Mouse (Mus musculus) gastrocnemius, adult 18-20 months (tissue): ENCODE measurements around the gene Gm38655. TPM values are rescaled to one million over a fixed set of nuclear protein-coding genes. Genes with fewer than 3 reads are reported as not detected.
"Not testable (repeated sequence)": the region's sequence is repeated elsewhere in the genome, so short reads cannot be mapped to it uniquely, and the experiment has no call there.

Source experiments
- DNase-seq: peaks from one replicate; pipeline ENCODE4 v3.0.0; 2021; ENCODE audit warnings: low spot score
- total RNA-seq, 2 experiments: library from RNA; stranded (reverse); gene quantifications; 2 replicates each; pipeline ENCODE4 v1.2.3; 2021

Gm38655 gene
- total RNA-seq, 2 experiments from 2014 or later = not detected

DNA sequence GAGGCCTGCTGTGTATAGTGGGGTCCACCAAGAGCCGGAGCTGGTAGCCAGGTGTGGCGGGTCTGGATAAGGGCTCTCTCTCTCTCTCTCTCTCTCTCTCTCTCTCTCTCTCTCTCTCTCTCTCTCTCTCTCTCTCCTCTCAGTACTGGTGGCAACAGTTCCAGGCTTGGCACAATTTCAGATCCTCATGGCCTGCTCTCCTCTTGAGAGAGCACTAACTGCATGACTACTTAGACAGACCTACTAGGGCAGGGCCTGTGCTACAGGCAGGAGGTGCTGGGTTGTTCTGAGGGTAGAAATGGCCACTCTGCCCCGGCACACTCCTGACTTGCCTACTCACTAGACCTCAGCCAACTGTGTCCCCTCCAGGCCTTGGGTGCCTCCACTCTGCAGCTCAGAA, 2.7 kb downstream of the Gm38655 start:
- no peak for DNase-seq

DNA sequence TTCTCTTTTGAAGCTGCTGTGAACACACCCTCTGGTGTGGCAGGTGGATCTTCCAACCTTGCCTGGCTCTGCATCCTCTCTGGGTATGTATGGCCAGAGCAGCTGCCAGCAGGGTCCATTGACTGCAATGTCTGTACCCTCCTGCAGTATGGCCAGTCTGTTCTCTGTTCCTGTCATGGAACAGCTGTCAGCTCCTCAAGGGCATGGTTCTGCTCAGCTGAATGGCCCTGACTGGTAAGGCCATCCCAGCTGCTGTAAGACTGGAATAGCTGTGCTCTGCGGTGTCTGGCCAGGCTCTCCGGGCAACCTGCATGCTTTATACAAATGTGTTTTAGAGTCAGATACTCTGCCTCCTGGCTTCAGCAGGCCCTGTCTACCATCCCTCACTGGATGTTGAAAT, 5.6 kb downstream of the Gm38655 start:
- DNase-seq = no peak

DNA sequence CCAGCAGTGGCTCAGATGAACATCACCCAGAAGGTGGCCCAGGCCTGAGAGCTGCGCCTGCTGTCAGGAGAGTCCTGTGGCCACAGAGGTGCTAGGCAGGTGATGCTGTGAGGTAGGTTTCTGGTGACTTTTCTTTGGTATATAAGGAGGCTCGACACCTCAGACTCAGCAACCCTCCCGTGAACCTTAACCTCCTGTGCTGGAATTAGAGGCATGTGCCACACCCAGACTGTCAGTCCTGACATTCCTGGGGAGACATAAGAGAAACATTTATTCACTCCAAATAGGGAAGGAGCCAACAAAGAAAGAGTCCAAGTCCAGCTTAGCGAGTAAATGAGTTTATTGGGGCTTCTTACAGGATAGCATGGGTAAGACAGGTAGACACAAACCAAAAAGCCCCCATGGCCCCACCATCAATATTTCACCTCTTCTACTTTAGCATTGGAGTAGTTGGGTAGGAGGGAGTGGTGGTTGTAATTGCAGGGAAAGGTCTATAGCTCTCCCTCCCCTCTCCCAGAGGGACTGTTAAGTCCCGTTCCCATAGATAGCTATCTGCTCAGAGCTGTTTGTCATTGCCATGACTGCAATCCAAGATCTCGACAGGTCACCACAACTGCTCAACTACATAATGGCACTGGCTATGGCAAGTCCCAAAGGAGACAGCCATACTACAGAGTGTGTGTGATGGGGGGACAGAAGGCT, 9.2 kb downstream of the Gm38655 start:
- DNase-seq = no peak

DNA sequence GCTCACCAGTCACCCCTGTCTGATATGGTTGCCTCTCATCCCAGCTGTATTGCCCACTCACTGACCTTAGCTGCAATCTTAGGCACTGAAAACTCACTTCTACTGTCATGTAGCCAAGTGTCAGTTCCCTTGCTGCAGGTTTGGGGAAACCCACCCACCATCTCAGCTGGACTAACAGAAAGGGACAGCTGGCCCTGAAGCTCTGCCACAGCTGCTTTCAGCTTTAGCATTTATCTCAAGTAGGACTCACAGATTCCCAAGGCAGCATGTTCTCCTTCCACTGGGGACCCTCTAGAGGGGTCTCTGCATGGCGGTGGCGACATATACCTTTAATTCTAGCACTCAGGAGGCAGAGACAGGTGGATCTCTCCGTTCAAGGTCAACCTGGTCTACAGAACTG, 10.5 kb downstream of the Gm38655 start:
- DNase-seq = no peak

DNA sequence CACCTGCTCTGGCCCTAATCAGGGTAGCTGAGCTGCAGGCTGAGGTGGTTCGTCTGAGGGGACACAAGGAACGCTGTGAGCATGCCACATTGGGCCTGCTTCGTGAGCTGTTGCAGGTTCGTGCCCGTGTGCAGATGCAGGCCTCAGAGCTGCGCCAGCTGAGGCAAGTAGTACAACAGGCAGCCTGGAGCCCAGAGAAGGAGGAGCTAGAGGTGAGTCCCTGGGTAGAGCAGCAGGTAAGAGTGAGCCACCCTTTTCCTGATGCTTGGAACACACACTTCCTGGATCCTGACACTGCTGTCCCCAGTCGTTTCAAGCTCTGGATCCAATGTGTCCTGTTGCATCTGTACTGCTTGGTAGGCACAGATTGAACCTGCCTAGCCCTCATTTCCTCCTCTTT, 11.9 kb downstream of the Gm38655 start:
- DNase-seq = no peak

DNA sequence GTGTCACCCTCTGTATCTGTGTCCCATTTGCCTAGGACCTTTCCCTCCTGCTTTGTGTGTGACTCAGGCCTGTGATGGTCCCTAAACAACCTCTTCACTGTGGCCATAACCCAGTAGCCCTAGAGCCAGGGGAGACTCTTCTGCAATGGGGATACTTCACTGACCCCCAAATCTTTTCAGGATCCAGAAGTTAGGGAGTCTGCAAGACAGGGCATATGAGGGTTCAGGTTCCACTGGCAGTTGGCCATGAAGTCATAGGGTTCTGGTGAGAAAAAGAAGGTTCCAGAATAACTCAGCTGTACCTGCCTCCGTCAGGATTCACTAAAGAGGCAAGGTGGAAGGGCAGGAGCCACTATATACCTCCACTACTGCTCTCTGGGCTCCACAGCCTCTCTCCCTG, 13.1 kb downstream of the Gm38655 start, which contains the start of gene Ccdc154:
TSS of gene Ccdc154 (plus strand) at position 301 of the 400 bp plus-strand sequence.
- DNase-seq = no peak

DNA sequence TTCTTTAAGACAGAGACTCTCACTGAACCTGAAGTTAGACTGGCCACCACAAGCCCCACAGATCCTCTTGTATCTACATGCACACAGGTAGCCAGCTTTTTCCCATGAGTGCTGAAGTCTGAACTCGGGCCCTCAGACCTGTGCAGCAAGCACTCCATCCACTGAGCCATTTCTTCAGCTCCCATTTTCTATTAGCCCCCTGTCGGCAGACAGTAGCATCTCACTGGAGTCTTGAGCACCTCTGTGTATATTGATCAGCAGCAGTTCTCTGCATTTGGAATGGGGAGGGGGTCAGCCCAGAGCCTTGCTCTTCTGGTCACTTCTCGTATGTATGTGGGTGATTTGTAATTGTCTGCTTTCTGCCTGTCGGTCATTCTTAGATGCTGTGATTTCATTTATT, 35.3 kb downstream of the Gm38655 start:
- no peak for DNase-seq

DNA sequence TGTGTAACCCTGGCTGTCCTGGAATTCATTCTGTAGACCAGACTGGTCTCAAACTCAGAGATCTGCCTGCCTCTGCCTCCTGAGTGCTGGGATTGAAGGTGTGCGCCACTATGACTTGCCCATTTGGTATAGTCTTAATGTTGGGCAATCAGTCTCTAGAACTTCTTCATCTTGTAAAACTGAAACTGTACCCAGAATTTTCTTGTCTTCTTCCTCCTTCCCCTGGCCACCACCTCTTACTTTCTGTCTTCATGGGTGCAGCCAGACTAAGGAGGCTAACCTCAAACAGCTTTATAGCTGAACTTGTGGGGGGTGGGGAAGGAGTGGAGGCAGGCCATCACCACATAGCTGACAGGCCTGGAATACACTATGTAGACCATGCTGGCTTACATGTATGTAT, 36.5 kb downstream of the Gm38655 start:
- DNase-seq = no peak

DNA sequence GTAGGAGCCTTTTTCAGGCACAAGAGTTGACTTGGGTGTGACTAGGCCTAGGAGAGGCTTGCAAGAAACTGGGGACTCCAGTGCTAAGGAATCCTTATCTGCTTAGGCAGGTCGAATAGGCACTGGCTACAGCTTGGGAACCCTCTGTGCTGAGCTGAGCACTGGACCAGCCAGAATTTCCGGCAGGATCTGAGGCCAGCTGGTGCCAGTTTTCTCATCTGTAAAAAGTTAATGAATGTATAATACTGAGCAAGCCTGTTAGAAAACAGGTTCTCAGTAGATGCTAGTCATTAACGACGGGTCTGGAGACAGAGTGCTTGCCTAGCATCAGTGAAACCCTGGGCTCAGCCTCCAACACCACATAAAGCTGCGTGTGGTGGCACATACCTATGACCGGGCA, 39.6 kb downstream of the Gm38655 start:
- no peak for DNase-seq

DNA sequence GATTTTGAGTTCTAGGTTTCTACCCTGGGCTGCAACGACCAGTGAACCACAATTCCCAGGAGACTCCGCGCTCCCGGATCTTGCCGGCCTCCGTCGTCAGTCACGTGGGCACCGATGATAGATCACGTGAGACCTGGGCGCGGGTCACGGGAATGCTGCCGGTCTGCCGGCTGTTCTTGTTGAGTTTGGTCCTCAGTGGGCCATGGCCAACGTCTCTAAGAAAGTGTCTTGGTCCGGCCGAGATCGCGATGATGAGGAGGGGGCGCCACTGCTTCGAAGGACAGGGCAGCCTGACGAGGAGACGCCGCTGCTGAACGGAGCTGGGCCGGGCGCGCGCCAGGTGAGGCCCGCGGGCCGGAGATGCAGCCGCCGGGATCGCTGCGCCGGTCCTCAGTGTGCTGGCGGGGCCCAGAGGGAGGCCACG, 42.0 kb downstream of the Gm38655 start, which contains the start of gene Clcn7:
TSS of gene Clcn7 (plus strand) at position 117 of the 424 bp plus-strand sequence.
- DNase-seq = peak; percentile 96

DNA sequence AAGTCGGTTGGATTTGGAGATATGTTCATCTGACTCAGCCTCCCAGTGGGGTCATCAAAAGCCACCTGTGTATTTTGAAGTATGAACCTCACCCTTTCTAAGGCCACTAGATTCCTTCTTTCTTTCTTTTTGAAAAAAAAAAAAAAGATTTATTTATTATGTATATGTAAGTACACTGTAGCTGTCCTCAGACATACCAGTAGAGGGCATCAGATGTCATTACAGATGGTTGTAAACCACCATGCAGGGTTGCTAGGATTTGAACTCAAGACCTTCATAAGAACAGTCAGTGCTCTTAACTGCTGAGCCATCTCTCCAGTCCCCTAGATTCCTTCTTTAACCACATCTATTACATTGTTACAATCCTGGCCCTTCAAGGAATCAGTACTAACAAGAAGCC, 45.2 kb downstream of the Gm38655 start:
- DNase-seq = no peak

DNA sequence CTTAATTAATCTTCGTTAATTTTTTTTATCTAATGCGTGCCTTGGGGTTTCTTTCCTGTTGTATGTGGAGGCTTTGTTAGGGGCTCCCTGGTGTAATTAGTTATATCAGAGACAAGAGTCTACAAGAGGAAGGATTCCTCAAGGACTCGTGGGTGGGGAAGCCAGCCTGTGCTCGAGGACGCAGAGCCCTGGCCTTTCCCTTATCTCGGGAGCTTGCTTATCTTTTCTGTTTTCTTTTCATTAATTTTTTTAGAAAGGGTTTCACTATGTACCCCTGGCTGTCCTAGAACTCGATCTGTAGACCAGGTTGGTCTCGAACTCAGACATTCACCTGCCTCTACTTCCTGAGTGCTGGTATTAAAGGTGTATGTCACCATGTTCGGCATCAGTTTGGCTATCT, 47.6 kb downstream of the Gm38655 start:
- no peak for DNase-seq

DNA sequence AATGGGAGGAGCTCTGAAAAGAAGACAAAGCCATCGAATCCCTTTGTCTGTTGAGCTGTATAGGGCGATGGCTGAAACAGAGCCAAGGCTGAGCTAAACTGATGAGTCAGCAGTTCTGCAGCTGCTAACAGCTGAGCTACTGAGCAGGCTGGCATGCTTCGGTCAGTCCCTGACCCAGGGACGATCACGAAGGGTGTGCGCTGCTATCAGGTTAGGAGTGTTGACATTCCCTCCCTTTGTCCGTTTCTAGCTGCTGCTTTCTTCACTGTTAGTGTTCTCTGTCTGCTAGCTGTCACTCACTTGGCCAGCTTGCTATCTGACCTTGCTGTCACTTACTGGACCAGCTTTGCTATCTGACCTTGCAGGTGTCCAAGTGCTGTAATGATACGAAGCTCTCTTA, 48.2 kb downstream of the Gm38655 start:
- no peak for DNase-seq

DNA sequence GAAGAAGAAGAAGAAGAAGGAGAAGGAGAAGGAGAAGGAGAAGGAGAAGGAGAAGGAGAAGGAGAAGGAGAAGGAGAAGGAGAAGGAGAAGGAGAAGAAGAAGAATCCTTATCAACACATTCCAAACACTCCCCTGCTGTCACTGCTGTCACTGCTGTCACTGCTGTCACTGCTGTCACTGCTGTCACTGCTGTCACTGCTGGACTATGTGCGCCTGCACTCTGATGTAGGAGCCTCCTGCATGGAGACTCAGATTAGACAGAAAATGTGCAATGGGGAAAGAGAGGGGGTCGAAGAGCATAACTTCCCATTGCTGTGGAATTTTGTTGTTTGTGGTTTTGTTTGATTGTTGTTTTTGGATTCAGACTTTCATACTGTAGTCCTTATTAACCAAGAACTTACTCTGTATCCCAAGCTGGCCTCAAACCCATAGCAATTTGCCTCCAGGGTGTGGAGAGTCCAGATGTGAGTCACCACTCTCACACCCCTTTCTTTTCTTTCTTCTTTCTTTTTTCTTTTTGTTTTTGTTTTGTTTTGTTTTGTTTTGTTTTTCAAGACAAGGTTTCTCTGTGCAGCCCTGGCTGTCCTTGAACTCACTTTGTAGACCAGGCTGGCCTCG, 49.7 kb downstream of the Gm38655 start:
- DNase-seq = not testable (repeated sequence)

DNA sequence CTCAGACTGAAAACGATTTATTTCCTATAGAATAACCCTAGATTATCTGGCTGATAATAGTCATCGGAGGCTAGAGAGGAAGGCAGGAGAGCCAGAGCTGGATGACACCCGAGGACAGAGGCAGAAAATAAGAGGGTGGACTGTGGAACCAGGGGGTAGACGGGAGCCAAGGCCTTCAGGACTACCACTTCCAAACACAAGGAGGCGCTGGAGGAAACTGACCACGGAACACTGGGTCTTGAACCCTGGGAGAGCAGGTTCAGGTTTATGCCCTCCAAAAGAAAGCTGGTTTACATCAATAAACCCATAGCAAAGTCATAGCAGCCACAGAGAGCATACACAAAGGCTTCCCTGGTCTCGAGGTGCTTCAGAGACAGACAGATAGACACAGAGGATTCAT, 51.3 kb downstream of the Gm38655 start:
- no peak for DNase-seq

Other genes with a start within 250 kb of the Gm38655 start
- 10 to 100 TPM; 13.2 to 14.5 TPM for gene Mapk8ip3, start 238.5 kb downstream of the Gm38655 start, total RNA-seq
- 1 to 10 TPM; 3.9 to 5.9 TPM for gene Jpt2, start 214.8 kb downstream of the Gm38655 start, total RNA-seq
- 1 to 10 TPM; 6.8 to 7.6 TPM for gene Cramp1l, start 159.7 kb downstream of the Gm38655 start, total RNA-seq
- gene Ift140, start 159.4 kb downstream of the Gm38655 start, total RNA-seq = 1 to 10 TPM; 1.9 to 2.1 TPM
- 10 to 100 TPM; 10.8 to 18.8 TPM for gene Tmem204, start 91.9 kb downstream of the Gm38655 start, total RNA-seq
- gene Telo2, start 59.5 kb downstream of the Gm38655 start, total RNA-seq = 1 to 10 TPM; 4.0 to 6.0 TPM
- 1 to 10 TPM; 1.1 to 1.5 TPM for gene Ptx4, start 54.7 kb downstream of the Gm38655 start, total RNA-seq
- 10 to 100 TPM; 15.0 to 16.0 TPM for gene Clcn7, start 42.1 kb downstream of the Gm38655 start, total RNA-seq
- gene Ccdc154, start 13.0 kb downstream of the Gm38655 start, total RNA-seq = not detected
- gene BC003965, start 9.1 kb upstream of the Gm38655 start, total RNA-seq = 10 to 100 TPM; 12.7 to 14.5 TPM
- gene Unkl, start 12.9 kb upstream of the Gm38655 start, total RNA-seq = 1 to 10 TPM; 5.3 to 5.8 TPM
- gene Gnptg, start 64.7 kb upstream of the Gm38655 start, total RNA-seq = 10 to 100 TPM; 14.1 to 15.6 TPM
- 10 to 100 TPM; 16.7 to 18.3 TPM for gene Tsr3, start 64.7 kb upstream of the Gm38655 start, total RNA-seq
- gene Baiap3, start 80.9 kb upstream of the Gm38655 start, total RNA-seq = under 1 TPM; 0.14 to 0.21 TPM
- gene Ube2i, start 99.2 kb upstream of the Gm38655 start, total RNA-seq = 10 to 100 TPM; 57.0 to 61.5 TPM
- gene Prss34, start 122.9 kb upstream of the Gm38655 start, total RNA-seq = under 1 TPM; 0.55 to 0.66 TPM
- gene Prss28, start 133.2 kb upstream of the Gm38655 start, total RNA-seq = not detected
- not detected for gene Prss29, start 143.2 kb upstream of the Gm38655 start, total RNA-seq
- 1 to 10 TPM; 2.0 to 3.4 TPM for gene Tpsab1, start 170.1 kb upstream of the Gm38655 start, total RNA-seq
- 1 to 10 TPM; 4.7 to 5.8 TPM for gene Tpsb2, start 190.8 kb upstream of the Gm38655 start, total RNA-seq
- under 1 TPM; 0.30 to 0.31 TPM for gene Tpsg1, start 193.8 kb upstream of the Gm38655 start, total RNA-seq